ENCODE assay signal across 8 mouse cellular contexts in genomic region chr7:68129546-68130253, GRCm38 (mm10).
DNase-seq lines count a peak whose midpoint lies in the region; ATAC-seq and TF ChIP-seq lines count a peak whose summit lies in the region.

No protein-coding gene starts in this region.

- peak; percentile 35; the same call in 1 of the 2 replicates for TF ChIP-seq CTCF in forebrain, postnatal 0 days (IDR thresholded peaks at IDR 0.05; ENCODE audit: low read depth)
- peak; percentile 36 for TF ChIP-seq CTCF in lung, postnatal 0 days (IDR thresholded peaks at IDR 0.05)

- H3K27me3 ChIP-seq in forebrain, postnatal 0 days (ENCODE audit: insufficient read depth, low read length) = no peaks in the 10 kb centered on the region
- H3K27me3 ChIP-seq in lung, postnatal 0 days (replicated peaks; ENCODE audit: insufficient read depth, low read length) = no peaks in the 10 kb centered on the region

- no peaks in the 10 kb centered on the region for H3K9me3 ChIP-seq in ES-E14 (ENCODE audit: control insufficient read depth, insufficient read depth, low read depth, low read length)
- H3K9me3 ChIP-seq in forebrain, postnatal 0 days (ENCODE audit: low read length) = no peaks in the 10 kb centered on the region
- H3K9me3 ChIP-seq in lung, postnatal 0 days (ENCODE audit: low read length) = no peaks in the 10 kb centered on the region

- DNase-seq in ES-E14 (ENCODE audit: low read depth, low spot score) = peak; percentile 79
- peak; percentile 95 to 98 for DNase-seq in cerebellum, adult 18-20 months
- peak; percentile 96 for DNase-seq in forebrain, postnatal 0 days
- DNase-seq in layer of hippocampus, adult 9-11 months = peak; percentile 88
- peak; percentile 88 for DNase-seq in lung, postnatal 0 days (ENCODE audit: low spot score)
- peak; percentile 88 for DNase-seq in ovary, postnatal 14 days (ENCODE audit: low spot score)
- DNase-seq in thymus, postnatal 14 days = peak; percentile 80

- H3K4me1 ChIP-seq in ES-E14 (ENCODE audit: control insufficient read depth in 2 of 2, insufficient read depth in 2 of 2, low read length in 2 of 2, poor library complexity in 1 of 2) = peaks cover 1 to 14% of the 10 kb centered on the region in 2 experiments; a peak in 1 of 4 replicates
- H3K4me1 ChIP-seq in forebrain, postnatal 0 days (ENCODE audit: insufficient read depth) = peaks cover 18% of the 10 kb centered on the region
- H3K4me1 ChIP-seq in lung, postnatal 0 days (ENCODE audit: insufficient read depth, low read depth, low read length) = peaks cover 19% of the 10 kb centered on the region; the same call in 1 of the 2 replicates

- H3K4me3 ChIP-seq in ES-E14 (ENCODE audit: insufficient read depth in 1 of 2, low read depth in 1 of 2, low read length in 2 of 2, poor library complexity in 1 of 2, severe bottlenecking in 1 of 2) = peak overlapping the region; percentile 79 to 88
- peak overlapping the region; percentile 55 for H3K4me3 ChIP-seq in forebrain, postnatal 0 days (ENCODE audit: low read depth, low read length)
- H3K4me3 ChIP-seq in lung, postnatal 0 days (ENCODE audit: low read depth, low read length) = peak overlapping the region; percentile 60

- H3K4me2 ChIP-seq in forebrain, postnatal 0 days (ENCODE audit: low read depth) = peak overlapping the region; percentile 67
- H3K4me2 ChIP-seq in lung, postnatal 0 days (replicated peaks; ENCODE audit: low read depth, low read length) = peak overlapping the region; percentile 74

- peak; percentile 46 for TF ChIP-seq EP300 in lung, postnatal 0 days (IDR thresholded peaks at IDR 0.05)

- H3K9ac ChIP-seq in ES-E14 (ENCODE audit: insufficient read depth, low read depth, low read length, poor library complexity, severe bottlenecking) = peak overlapping the region; percentile 58; the same call in 1 of the 2 replicates
- H3K9ac ChIP-seq in forebrain, postnatal 0 days = peak overlapping the region; percentile 68
- H3K9ac ChIP-seq in lung, postnatal 0 days (replicated peaks; ENCODE audit: low read depth) = peak overlapping the region; percentile 39

- ATAC-seq in forebrain, postnatal 0 days = peak; percentile 52
- peak; percentile 55 to 60 for ATAC-seq in hematopoietic stem cell, adult 5-6 weeks (replicated peaks in 1 of 2; ENCODE audit: insufficient read depth in 1 of 2, low FRiP score in 2 of 2, low TSS enrichment in 1 of 2, low read depth in 1 of 2, poor library complexity in 2 of 2, severe bottlenecking in 2 of 2)
- peak; percentile 54 for ATAC-seq in lung, postnatal 0 days

- WGBS in forebrain, postnatal 0 days = under 1% methylated on average over 19 of the region's 19 CpGs
- 1% methylated on average over 19 of the region's 19 CpGs for WGBS in lung, postnatal 0 days

- in situ Hi-C loops in ES-E14 (cut with MboI; ENCODE audit: low sequenced_read_pairs in 2 of 2, unreplicated experiment in 2 of 2) = loop anchor here in 1 of 2 experiments (10.0 to 25.0 kb wide), 2 partner anchors 175 to 342 kb away; partner anchors contain the start of gene Igf1r

- H3K27ac ChIP-seq in ES-E14 (ENCODE audit: insufficient read depth, low read depth, low read length, poor library complexity, severe bottlenecking) = peak overlapping the region; percentile 45; the same call in 1 of the 2 replicates
- peak overlapping the region; percentile 94 for H3K27ac ChIP-seq in forebrain, postnatal 0 days (ENCODE audit: low read depth, low read length)
- H3K27ac ChIP-seq in lung, postnatal 0 days (ENCODE audit: low read length) = peak overlapping the region; percentile 86

- H3K36me3 ChIP-seq in ES-E14 (ENCODE audit: control insufficient read depth, insufficient read depth, low read length, poor library complexity, severe bottlenecking) = no peaks in the 10 kb centered on the region; the same call in 1 of the 2 replicates
- H3K36me3 ChIP-seq in forebrain, postnatal 0 days (ENCODE audit: insufficient read depth) = no peaks in the 10 kb centered on the region
- H3K36me3 ChIP-seq in lung, postnatal 0 days (ENCODE audit: insufficient read depth, low read length) = no peaks in the 10 kb centered on the region

TF ChIP-seq in ES-E14, 5 proteins besides CTCF, POLR2A, EP300 and RAD21:
- no peak for TF ChIP-seq ZC3H11A (IDR thresholded peaks at IDR 0.05; ENCODE audit: borderline replicate concordance, low read depth, low read length)
- no peak for TF ChIP-seq HCFC1 (IDR thresholded peaks at IDR 0.05; ENCODE audit: borderline replicate concordance, insufficient read depth, low read length)
- no peak for TF ChIP-seq MAFK (IDR thresholded peaks at IDR 0.05; ENCODE audit: insufficient read depth, low read depth, low read length)
- no peak for TF ChIP-seq CHD2 (IDR thresholded peaks at IDR 0.05; ENCODE audit: low read depth, low read length)
- no peak for TF ChIP-seq ZNF384 (IDR thresholded peaks at IDR 0.05; ENCODE audit: low read depth, low read length)

Comparison
In these comparisons a context has a peak if more than half of its experiments do, and no peak if none do; other contexts are left out.
1. Peak in every context shown above with its lines: DNase-seq, ATAC-seq, H3K4me3 ChIP-seq and H3K27ac ChIP-seq.